Mouse (Mus musculus) liver, adult 2 months (tissue): Measurements from ENCODE around the gene Flt1. TPM values are rescaled to one million over a fixed set of nuclear protein-coding genes. Genes with fewer than 3 reads are reported as not detected.

Experiments
- DNase-seq: peaks from one replicate; pipeline ENCODE4 v3.0.0-alpha.2; 2011; ENCODE audit warnings: low read depth, low spot score; ENCODE audit errors: extremely low read depth
- H3K27ac ChIP-seq: fragments of 200-500 bp; replicated peaks from 2 replicates; pipeline ENCODE4 v1.5.1; 2012; ENCODE audit warnings: low read depth, mild to moderate bottlenecking, control low read depth, inconsistent platforms, low read length; ENCODE audit not compliant: insufficient read depth
- H3K27me3 ChIP-seq: fragments of 200-500 bp; 2 replicates; pipeline ENCODE4 v1.6.1; 2012; ENCODE audit warnings: mild to moderate bottlenecking, moderate library complexity, low read length, inconsistent platforms; ENCODE audit not compliant: control insufficient read depth, insufficient read depth
- H3K36me3 ChIP-seq: fragments of 200-500 bp; 2 replicates; pipeline ENCODE4 v1.6.1; 2012; ENCODE audit warnings: low read length, inconsistent platforms; ENCODE audit not compliant: control insufficient read depth, insufficient read depth
- H3K4me1 ChIP-seq: fragments of 200-500 bp; 2 replicates; pipeline ENCODE4 v1.6.1; 2011; ENCODE audit warnings: low read length; ENCODE audit not compliant: control insufficient read depth, insufficient read depth
- H3K4me3 ChIP-seq: fragments of 200-500 bp; 2 replicates; pipeline ENCODE4 v1.5.1; 2011; ENCODE audit warnings: low read depth, mild to moderate bottlenecking, control low read depth, low read length, moderate library complexity; ENCODE audit not compliant: insufficient read depth
- H3K79me2 ChIP-seq: fragments of 200-500 bp; 2 replicates; pipeline ENCODE4 v1.6.1; 2012; ENCODE audit warnings: inconsistent platforms, mild to moderate bottlenecking, low read length, moderate library complexity; ENCODE audit not compliant: control insufficient read depth, insufficient read depth
- H3K9ac ChIP-seq: fragments of 200-500 bp; 2 replicates; pipeline ENCODE4 v1.6.1; 2012; ENCODE audit warnings: low read depth, mild to moderate bottlenecking, control low read depth, inconsistent platforms, low read length
- CTCF ChIP-seq: fragments of 200-500 bp; IDR thresholded peaks from 2 replicates; pipeline ENCODE4 v1.5.1; 2011; ENCODE audit warnings: low read depth, low read length, control low read depth
- POLR2A ChIP-seq: fragments of 200-500 bp; IDR thresholded peaks from 2 replicates; pipeline ENCODE4 v1.6.1; 2011; ENCODE audit warnings: low read length, control low read depth; ENCODE audit not compliant: insufficient read depth; ENCODE audit errors: extremely low read depth
- WGBS: fragments of 180-500 bp; shearing (Covaris S2); methylation state at CpG from one replicate; pipeline ENCODE4 v1.1.7; 2018; 5-methylcytosine and 5-hydroxymethylcytosine counted together
- polyA plus RNA-seq: library from polyadenylated mRNA; depleted of rRNA; stranded (reverse); fragments of >200 nt; gene quantifications from 2 replicates; pipeline ENCODE4 v1.2.3, GENCODE M21; 2012
- total RNA-seq: library from RNA; depleted of rRNA; stranded (reverse); fragments of >200 nt; gene quantifications from 2 replicates; pipeline ENCODE4 v1.2.3, GENCODE M21; 2014

Gene Flt1
- total and polyA plus RNA-seq, 2 experiments = 1.3 to 4.8 TPM

DNA sequence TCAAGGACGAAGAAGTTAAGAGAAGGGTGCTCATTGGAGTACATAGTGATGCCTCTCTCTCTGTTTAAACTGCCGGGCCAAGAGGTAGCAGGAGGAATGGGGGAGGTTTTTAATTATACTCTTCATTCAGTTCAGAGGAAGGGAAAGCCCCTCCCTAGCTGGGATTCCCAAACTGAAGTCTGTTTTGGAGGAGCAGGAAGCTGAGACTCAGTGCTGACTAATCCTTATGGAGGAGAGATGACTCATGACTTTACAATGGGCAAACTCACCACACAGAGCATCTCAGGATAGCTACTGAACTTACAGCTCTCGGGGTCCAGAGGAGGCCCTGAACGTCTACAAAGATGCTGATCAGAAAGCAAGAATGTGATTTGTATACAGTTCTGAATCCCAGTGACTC, 18.3 kb downstream of the Flt1 start:
- Histone ChIP-seq H3K4me3 (no peak overlapping the region), H3K36me3 (no peaks in the 10 kb centered on the region), H3K79me2 (peaks cover 3% of the 10 kb centered on the region; the same call in 1 of the 2 replicates), H3K9ac (no peak overlapping the region), H3K27me3 (peaks cover 6% of the 10 kb centered on the region), H3K27ac (no peak overlapping the region), H3K4me1 (no peaks in the 10 kb centered on the region)
- 61% methylated on average over 4 of the region's 4 CpGs for WGBS
- no peak for DNase-seq
- TF ChIP-seq CTCF = no peak
- no peak for TF ChIP-seq POLR2A

- H3K79me2 ChIP-seq = peaks cover 3% of the 10 kb centered on the region; the same call in 1 of the 2 replicates
- WGBS = 59% methylated on average over 4 of the region's 4 CpGs
- no peak for DNase-seq
- H3K9ac ChIP-seq = no peak overlapping the region
- no peak overlapping the region for H3K27ac ChIP-seq
- no peaks in the 10 kb centered on the region for H3K36me3 ChIP-seq
- peaks cover 6% of the 10 kb centered on the region for H3K27me3 ChIP-seq
- TF ChIP-seq CTCF = no peak
- no peak for TF ChIP-seq POLR2A
- no peak overlapping the region for H3K4me3 ChIP-seq
- H3K4me1 ChIP-seq = no peaks in the 10 kb centered on the region
Measured at GRCm38 (mm10) chr5:147704890-147705289, 20.9 kb downstream of the Flt1 start.

GRCm38 (mm10) chr5:147702423-147702822, 23.4 kb downstream of the Flt1 start:
- H3K4me1 ChIP-seq = no peaks in the 10 kb centered on the region
- H3K79me2 ChIP-seq = peaks cover 3% of the 10 kb centered on the region; the same call in 1 of the 2 replicates
- no peak overlapping the region for H3K9ac ChIP-seq
- TF ChIP-seq POLR2A = no peak
- TF ChIP-seq CTCF = no peak
- DNase-seq = no peak
- H3K27ac ChIP-seq = no peak overlapping the region
- 72% methylated on average over 5 of the region's 5 CpGs for WGBS
- no peaks in the 10 kb centered on the region for H3K36me3 ChIP-seq
- H3K27me3 ChIP-seq = peaks cover 3% of the 10 kb centered on the region; the same call in 1 of the 2 replicates
- H3K4me3 ChIP-seq = no peak overlapping the region

DNA sequence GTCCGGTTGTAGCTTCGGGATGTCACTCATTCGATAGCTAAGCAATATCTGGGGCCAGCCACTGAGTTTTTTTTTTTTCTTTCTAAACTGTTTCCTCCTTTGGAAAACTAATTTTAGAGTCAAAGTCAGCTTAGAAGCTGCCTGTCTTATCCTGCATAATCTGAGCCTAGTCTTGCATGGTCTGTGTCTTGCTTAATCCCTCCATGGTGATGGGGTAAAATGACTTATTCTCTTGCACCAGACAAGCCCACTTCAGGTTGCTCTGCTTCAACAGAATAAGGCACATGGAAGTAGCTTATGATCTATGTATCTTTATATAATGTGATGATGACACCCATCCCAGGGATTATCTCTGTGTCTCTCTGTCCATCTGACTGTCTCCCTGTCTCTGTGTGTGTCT, 24.8 kb downstream of the Flt1 start:
- Histone ChIP-seq H3K79me2 (peaks cover 3% of the 10 kb centered on the region; the same call in 1 of the 2 replicates), H3K4me3 (no peak overlapping the region), H3K36me3 (no peaks in the 10 kb centered on the region), H3K9ac (no peak overlapping the region), H3K27me3 (peaks cover 3% of the 10 kb centered on the region; the same call in 1 of the 2 replicates), H3K27ac (no peak overlapping the region), H3K4me1 (no peaks in the 10 kb centered on the region)
- no peak for TF ChIP-seq CTCF
- no peak for TF ChIP-seq POLR2A
- 74% methylated on average over 3 of the region's 3 CpGs for WGBS
- no peak for DNase-seq

GRCm38 (mm10) chr5:147698044-147698443, 27.8 kb downstream of the Flt1 start:
- Histone ChIP-seq H3K27me3 (no peaks in the 10 kb centered on the region; the same call in 1 of the 2 replicates), H3K9ac (no peak overlapping the region), H3K36me3 (no peaks in the 10 kb centered on the region), H3K4me1 (no peaks in the 10 kb centered on the region), H3K79me2 (no peaks in the 10 kb centered on the region), H3K4me3 (no peak overlapping the region), H3K27ac (no peak overlapping the region)
- 58% methylated on average over 13 of the region's 13 CpGs for WGBS
- DNase-seq = no peak
- TF ChIP-seq POLR2A = no peak
- no peak for TF ChIP-seq CTCF

- Histone ChIP-seq H3K4me1 (no peaks in the 10 kb centered on the region), H3K9ac (no peak overlapping the region), H3K27me3 (no peaks in the 10 kb centered on the region; the same call in 1 of the 2 replicates), H3K4me3 (no peak overlapping the region), H3K79me2 (no peaks in the 10 kb centered on the region), H3K27ac (no peak overlapping the region), H3K36me3 (no peaks in the 10 kb centered on the region)
- TF ChIP-seq POLR2A (no peak), CTCF (no peak)
- no peak for DNase-seq
- 62% methylated on average over 5 of the region's 5 CpGs for WGBS
Measured at GRCm38 (mm10) chr5:147697165-147697564, 28.6 kb downstream of the Flt1 start.
